Mouse (Mus musculus) 3T3-L1 (cell line): ENCODE data around the gene Lman1l.

Experiments used
- DNase-seq: peaks from one replicate; pipeline ENCODE4 v3.0.0-alpha.2; 2015; ENCODE audit warnings: low read depth, low spot score

Lman1l gene

DNA sequence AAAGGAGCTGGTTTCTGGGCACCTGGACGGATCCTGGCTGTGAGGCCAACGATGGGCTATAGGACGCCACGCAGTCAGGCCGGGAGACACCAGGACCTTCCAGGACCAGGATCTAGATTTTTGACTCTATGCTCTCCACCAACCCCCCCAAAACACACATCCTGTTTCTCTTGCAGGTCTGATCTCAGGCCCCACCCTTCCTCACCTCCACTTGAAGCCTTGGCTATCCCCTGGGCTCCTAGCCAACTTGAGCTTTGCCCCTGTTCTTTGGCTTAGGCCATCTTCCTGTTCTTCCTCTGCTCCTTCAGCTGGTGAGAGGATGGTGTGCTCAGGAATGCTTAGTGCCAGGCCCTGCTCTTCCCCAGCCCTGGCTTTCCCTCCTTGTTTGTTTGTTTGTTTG lies at the start of gene Lman1l:
Lman1l (minus strand) TSS at position 101 of the 400 bp plus-strand sequence.
- DNase-seq = no peak

DNA sequence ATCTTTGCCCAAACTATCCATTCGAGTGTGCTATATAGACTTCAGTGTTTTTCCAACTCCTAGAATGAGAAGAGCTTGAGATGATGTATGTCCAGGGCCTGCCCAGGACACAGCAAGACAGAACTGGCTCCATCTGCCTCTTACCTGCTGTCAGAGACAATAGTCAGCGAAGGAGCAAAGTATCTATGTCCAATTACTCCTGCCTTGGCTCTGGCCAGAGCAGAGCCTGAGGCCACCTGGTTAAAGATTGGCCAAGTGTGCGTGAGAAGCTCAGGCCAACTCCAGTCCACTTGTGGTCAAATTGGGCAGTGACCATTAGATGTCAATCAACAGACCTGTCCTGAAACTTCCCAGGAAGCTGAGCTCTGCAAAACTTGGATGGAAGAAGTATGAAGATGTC lies 49.0 kb upstream of the Lman1l start:
- DNase-seq = no peak

DNA sequence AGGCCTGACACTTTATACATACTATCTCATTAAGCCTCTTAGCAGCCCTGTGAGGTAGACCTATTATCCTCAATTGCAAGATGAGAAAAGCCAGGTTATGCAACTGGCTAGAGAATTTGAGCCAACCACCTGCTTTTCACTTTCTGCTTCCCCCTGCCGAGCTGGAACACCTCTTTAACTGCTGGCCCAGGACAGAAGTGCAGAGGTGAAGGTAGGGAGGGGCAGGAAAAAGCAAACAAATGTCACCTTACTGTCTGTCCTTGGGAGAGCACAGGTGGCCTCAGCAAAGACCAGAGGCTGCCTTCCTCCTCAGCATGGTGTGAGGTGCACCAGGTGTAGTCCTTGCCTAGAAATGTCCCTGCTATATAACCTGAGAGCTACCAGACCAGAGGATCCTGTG lies 47.7 kb upstream of the Lman1l start:
- DNase-seq = no peak

DNA sequence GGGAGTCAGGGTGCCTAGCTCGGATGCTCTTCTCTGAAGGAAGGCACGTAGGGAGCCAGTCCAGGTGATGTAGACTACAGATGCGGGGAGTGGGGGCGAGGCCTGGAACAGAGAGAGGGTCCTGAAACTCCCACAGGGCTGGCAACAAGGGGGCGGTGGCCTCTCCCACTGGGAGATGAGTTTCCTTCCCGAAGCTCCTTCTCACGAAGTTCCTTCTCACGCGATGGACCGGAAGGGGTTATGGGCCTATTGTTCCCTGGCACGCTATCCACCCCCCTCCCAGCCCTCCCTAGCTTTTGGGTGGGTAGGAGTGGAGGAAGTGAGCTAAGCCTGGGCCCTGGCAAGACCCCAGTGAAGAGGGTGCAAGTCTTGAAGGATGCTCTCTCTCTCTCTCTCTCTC lies 47.2 kb upstream of the Lman1l start:
- DNase-seq = no peak

DNA sequence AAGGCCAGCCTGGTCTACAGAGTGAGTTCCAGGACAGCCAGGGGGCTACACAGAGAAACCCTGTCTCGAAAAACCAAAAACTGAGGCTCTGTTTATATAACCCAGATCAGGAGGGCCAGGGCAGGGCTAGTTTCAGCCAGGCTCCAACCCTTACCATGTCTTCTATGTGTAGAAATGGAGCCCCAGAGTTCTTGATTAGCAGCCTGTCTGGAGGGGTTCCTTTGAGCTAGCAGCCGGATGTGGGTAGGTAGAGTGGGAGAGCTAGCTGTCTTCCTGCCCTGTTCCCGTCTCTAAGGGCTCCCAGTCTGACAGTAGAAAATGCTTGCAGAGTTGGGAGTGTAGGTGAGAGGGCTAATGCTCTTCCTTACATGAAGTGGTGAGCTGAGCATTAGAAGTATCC lies 46.6 kb upstream of the Lman1l start:
- DNase-seq = no peak

DNA sequence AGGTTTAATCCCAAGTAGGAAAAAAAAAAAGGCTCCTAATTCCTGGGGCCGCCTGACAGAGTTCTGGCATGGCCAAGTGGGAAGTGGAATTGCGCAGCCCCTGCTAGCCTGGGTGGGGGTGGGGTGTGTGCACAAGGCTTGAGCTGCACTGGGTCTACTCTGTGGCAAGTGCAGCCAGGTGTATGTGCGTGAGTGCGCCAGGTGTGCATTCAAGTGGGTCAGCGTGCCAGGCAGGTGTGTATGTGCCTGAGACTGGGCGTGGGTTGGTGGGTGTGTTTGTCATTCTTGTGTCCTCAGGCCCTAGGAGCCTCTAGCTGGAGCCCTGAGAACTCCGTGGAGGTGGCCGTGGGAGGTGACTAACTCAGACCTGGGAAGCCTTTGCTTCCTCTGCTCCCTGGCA lies 46.0 kb upstream of the Lman1l start:
- no peak for DNase-seq

DNA sequence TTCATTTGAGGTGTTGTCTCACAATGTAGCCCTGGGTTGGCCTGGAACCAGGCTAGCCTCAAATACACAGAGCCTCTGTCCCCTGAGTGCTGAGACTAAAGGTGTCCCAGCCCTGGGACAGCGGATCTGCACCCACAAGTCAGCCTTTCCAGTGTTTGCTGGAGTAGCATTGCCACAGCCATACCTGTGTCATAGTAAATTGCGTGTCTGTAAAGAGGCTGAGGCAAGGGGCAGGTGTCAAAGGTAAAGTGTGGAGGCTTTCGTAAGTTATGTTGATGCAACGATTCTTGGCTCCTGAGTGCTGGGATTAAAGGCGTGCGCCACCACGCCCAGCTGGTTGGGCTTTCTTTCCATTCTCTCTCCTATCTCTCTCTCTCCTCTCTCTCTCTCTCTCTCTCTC lies 44.0 kb upstream of the Lman1l start:
- no peak for DNase-seq

DNA sequence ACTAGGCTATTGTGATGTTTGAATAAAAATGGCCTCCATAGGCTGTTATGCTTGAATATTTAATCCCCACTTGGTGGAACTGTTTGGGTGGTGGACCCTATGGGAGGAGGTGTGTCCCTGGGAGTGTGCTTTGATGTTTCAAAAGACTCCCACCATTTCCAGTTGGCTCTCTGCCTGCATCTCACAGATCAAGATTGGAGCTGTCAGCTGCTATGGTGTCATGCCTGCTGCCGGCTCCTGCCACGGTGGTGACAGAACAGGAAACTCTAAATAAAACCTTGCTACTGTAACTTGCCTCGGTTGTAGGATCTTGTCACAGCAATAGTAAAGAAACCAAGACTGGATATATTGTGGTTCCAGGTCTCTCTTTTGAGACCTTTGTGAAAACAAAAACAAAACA lies 41.0 kb upstream of the Lman1l start:
- DNase-seq = no peak

DNA sequence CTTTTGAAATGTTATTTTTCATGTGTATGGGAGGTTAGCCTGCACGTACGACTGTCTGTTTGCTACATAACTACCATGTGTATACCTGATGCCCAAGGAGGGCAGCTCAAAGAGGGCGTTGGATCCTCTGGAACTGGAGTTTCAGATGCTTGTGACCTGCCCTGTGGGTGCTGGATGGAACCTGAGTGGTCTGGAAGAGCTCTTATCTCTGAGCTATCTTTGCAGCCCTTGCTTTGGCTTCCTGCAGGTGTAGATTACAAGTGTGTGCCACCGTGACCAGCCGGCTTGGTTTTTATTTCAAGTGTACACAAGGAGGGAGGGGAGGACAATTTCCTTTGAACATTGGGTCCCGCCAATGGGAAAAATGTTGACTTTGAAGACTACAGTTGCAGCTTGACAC lies 39.9 kb upstream of the Lman1l start:
- DNase-seq = no peak

DNA sequence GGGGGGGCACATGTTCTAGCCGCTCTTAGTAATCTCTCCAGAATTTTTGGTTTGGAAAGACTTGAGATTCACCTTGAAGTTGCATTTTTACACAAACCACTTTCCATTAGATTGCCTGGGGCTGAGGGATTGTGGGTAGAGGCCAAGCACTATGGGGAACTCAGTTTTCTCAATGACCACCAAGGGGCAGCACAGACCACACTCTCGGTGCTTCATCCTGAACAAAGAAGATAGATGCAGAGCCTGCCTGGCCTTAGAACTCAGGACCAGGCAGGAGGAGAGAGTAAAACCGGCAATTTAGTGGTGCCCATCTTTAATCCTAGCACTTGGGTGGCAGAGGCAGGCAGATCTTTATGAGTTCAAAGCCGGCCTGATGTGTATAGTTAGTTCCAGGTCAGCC lies 39.2 kb upstream of the Lman1l start:
- peak; percentile 94 for DNase-seq

DNA sequence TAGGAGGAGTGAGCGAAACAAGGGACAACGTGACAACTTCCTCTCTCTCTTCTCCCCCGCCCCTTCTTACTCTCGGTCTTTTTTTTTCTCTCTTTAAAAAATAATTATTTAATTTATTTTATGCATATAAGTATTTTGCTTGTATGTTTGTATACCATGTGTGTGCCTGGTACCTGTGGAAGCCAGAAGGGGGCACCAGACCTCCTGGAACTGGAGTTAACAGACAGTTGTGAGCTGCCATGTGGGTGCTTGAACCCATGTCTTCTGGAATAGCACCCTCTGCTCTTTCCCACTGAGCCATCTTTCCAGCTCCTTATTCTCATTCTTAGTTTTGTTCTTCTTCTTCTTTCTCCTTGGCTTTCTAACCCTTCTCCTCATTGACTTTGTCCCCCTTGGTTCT lies 38.4 kb upstream of the Lman1l start:
- DNase-seq = no peak

DNA sequence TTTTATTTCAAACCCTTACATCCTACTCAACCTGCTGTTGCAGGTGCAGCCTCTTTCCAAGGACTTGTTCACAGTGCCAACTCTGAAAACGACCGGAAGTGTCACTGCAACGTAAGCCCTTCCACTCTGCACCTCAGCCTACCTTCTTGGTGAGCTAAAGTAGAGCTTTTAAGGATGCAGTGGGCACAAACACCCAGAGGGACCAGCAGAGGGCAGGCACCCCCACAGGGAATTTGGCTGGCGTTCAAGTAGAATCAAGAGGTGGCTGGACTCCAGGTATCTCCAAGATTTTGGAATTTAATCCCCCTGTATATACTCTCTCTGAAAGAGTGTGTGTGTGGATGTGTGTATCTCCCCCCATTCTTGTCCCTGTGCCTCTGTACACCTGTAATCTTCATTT lies 37.3 kb upstream of the Lman1l start:
- DNase-seq = no peak

DNA sequence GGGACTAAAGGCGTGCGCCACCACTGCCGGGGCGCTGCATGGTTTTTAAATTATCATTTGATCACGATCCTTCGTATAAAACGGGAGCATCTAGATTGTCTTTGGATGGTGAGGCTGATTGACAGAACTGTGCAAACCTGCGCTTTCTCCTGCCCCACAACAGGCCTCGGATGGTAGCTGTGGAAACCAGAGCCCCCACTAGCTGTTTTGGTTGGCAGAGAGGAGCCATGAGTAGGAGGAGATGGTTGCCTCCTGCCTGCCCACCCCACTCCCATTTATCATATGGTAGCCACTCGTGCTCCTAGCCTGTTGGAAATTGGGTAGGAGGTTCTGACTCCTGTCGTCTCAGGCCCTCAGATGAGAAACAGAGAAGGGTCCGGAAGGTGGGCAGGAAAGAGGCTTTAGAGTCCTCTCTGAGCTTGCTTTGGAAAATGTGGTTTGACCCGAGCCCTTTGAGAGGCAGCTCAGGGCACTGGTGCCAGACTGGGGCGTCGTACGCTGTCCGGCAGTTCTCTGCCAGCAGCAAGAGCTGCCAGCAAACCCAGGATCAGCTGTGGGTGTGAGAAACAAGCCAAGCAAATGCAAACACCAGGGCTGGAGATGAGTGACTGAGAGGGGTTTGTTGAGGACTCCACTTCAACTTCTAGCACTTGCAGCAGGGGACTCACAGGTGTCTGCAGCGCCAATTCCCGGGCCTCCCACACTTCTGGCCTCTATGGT lies 36.2 kb upstream of the Lman1l start:
- DNase-seq = no peak

DNA sequence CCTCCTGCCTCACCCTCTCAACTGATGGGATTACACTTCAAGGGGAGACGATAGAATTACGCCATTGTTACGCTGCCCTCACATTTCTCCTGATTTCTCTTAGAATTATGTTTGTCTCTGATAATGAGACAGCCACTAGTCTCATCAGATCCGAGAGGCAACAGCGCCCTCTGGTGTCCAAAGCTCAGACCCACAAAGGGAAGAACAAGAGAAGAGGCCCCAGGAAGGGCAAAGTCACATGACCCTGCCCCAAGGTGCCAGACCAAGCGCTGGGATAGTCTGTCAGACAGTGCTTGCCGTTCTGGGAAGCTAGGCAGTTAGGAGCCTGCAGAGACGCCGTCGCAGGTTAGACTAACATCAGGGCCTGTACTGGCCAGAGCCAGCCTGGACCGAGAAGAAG lies 35.2 kb upstream of the Lman1l start:
- DNase-seq = peak; percentile 98

DNA sequence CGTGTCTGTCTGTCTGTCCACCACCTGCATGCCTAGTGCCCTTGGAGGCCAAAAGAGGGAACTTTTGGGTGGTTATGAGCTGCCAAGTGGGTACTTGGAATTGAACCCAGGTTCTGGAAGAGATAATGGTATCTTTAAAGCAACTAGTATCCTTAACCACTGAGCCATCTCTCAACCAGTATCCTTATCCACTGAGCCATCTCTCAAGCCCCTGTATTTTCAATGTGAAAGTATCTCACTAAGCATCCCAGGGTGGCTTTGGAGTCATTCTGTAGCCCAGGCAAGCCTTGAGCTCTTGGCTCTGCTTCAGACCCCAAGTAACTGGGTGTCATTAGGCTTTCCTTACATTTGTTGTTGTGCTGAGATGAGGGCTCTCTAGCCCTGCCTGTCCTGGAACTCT lies 34.4 kb upstream of the Lman1l start:
- DNase-seq = no peak

DNA sequence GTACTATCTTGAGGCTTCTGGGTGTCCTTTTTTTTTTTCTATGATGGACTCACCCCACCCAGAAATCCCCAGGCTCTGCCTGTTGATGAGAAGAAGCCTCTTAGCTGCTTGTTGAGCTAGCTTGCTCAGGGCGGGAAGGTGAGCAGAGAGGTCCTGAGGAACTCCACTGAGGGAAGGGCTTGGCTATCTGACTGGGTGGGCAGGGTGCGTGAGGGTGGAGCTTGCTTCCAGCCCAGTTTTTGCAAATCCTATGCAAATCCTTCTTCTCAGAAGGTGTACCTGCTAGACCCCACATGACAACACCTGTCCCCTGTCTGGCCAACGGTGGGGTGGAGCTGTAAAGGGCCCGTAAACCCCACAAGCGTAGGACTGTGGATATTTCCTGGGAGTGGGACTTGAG lies 32.7 kb upstream of the Lman1l start, which contains the start of gene Csk:
Csk (minus strand) TSS at position 349 of the 400 bp plus-strand sequence.
- no peak for DNase-seq

DNA sequence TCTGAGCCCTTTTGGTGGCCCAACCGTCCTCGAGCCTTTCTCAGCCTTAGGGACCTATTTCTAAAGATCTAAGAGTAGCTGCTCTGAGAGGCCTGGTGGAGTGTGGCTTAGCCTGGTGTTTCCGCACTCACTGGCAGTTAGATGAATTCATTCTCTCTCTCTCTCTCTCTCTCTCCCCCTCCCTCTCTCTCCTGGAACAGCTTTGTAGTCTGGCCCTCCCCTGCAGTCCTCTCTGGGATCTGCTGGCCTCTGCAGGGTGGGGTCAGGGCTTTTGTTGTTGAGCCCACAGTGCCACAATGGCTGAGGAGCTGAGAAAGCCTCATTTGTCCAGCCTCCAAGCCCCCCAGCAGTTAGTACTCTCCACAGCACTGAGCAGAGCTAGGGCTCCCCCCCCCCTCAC lies 32.3 kb upstream of the Lman1l start:
- DNase-seq = no peak

DNA sequence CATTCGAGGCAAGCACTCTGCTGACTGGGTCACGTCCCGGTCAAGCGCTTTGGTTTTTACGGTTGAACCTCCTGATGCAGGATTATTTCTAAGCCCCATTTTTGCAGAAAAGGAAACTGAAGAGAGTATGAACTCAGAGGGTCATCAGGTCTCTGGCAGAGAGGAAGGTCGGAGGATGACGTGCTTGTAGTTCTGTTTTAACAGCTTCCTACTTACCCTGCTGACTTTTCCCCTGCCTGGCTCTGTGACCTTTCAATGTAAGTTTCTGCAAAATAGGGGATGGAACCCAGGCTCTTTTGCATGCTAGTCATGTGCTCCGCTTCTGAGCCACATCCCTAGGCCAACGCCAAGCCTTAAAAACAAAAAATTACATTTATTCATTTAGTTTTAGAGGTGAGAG lies 31.8 kb upstream of the Lman1l start:
- DNase-seq = no peak

DNA sequence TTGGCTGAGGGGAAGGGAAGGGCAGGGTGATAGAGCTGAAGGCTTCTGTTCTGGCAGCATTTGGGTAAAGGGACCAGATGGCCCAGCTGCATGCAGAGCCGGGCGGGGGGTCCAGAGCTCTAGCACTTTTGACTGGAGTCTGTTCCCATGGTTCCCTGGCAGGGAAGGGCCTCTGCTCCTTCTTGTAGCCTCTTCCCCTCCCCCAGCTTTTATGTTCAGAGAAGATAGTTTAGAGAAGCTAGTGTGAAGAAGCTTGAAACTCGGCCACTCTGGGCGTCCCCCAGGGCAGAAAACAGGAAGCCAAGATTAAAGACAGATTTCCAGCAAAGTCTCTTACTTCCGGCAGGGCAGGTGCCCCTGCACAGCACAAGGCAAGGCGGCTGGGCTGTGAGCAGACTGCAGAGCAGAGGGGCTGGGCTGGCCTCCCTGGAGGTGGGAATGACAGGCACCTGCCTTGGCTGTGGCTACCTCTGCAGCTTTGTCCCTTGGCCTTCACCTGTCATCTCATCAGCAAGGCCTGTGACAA lies 30.3 kb upstream of the Lman1l start:
- no peak for DNase-seq

DNA sequence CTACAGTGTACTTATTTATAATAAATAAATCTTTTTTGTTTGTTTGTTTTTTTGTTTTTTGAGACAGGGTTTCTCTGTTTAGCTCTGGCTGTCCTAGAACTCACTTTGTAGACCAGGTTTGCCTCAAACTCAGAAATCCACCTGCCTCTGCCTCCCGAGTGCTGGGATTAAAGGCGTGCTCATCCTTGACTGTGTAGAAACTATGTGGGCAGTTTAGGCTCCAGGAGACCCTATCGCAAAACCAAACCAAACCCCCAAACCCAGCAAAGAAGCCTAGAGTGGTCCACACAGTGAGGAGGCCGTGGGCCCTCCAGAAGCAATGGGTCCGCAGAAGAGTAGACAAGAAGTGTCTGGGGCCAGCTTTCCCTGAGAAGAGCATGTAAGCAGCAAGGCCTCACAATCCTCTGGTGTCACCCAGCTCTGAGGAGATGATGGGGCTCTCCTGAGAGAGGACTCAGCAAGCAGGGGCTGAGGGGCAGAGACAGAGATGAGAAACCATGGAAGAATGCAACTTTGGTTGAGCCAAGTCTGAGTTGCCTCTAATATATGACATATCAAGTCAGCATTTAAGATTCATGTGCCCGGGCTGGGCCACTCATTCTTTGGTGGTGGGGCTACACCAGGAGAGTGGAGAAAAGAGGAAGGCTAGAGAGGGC lies 29.7 kb upstream of the Lman1l start:
- DNase-seq = peak; percentile 58

DNA sequence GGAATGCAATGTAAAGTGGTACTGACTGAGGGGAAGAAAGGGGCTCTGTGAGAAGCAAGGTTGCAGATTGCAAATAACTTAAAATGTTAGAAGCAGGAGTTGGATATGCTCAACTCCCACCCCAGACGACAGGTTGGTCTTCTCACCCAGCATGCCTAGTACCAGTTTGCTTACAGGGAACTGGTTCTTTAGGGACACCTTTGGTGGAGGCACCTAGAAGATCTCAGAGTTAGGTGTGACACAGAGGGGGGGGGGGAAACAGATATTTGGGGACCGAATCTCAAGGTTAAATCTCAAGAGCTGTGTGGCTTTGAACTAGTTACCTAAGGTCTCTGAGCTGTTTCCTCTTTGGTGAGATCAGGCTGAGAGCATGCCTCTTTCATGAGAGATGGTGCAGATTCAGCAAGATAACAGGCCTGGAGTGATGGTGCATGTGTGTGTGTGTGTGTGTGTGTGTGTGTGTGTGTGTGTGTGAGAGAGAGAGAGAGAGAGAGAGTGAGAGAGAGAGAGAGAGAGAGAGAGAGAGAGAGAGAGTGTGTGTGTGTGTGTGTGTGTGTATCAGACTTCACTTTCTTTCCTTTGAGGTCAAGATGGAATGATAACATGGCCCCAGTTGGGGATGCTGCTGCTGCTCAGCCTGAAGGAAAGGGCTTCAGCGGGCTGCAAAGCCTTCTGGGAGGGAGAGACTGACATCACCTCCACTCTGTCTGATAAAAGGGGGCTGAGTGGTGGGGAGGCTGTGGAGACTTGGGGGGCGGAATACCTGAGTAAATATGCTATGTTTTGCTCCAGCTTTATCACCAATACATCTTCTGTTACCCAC lies 26.9 kb upstream of the Lman1l start:
- no peak for DNase-seq

DNA sequence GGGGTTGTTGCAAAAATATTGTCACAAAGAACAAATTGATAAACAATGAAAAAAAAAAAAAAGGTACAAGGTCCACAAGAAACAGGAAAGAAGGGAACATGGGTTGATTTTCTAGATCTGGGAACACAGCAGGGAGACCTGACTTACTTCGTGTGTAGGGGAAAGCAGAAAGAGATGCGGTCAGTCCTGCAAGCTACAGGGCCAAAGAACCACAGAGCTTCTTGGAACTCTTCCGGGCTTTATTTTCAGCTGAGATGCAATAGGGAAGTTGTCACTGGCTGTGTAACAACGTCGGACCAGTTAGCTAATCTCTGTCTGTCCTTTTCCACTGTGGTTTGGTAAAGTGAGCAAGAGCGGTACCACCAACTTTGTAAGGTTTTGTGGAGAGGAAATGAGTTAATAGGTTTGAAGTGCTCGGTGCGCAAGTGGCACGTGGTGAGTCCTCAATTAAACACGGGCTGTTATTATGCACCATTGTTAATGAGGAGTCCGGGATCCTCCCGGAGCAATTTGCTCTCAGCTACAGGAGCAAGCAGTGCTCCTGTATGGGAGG lies 26.1 kb upstream of the Lman1l start:
- no peak for DNase-seq
